Mouse (Mus musculus) myocyte (in vitro differentiated cells): ENCODE results near the gene Abhd17a.

ENCODE experiments used
- CEBPB ChIP-seq: IDR thresholded peaks from 2 replicates; pipeline ENCODE4 v1.6.1; 2011; ENCODE audit warnings: mild to moderate bottlenecking, moderate library complexity; ENCODE audit not compliant: poor library complexity, insufficient read depth, severe bottlenecking
- E2F4 ChIP-seq: IDR thresholded peaks from one replicate; pipeline ENCODE4 v1.6.1; 2011; ENCODE audit warnings: mild to moderate bottlenecking, control low read depth, moderate library complexity; ENCODE audit not compliant: insufficient read depth
- MAX ChIP-seq: IDR thresholded peaks from one replicate; pipeline ENCODE4 v1.6.1; 2011; ENCODE audit warnings: low read depth, mild to moderate bottlenecking, control low read depth
- POLR2A ChIP-seq: IDR thresholded peaks from one replicate; pipeline ENCODE4 v1.6.1; 2011; ENCODE audit warnings: low read depth, mild to moderate bottlenecking, control low read depth, moderate library complexity; ENCODE audit not compliant: insufficient read length
- POLR2AphosphoS2 ChIP-seq: IDR thresholded peaks from one replicate; pipeline ENCODE4 v1.6.1; 2011; ENCODE audit warnings: low read depth, control low read depth; ENCODE audit not compliant: insufficient read length
- SRF ChIP-seq: IDR thresholded peaks from one replicate; pipeline ENCODE4 v1.6.1; 2011; ENCODE audit warnings: low read depth; ENCODE audit not compliant: control insufficient read depth, insufficient read length
- TCF12 ChIP-seq: IDR thresholded peaks from one replicate; pipeline ENCODE4 v1.6.1; 2011; ENCODE audit warnings: mild to moderate bottlenecking, control low read depth; ENCODE audit not compliant: poor library complexity, insufficient read depth, severe bottlenecking
- USF1 ChIP-seq: IDR thresholded peaks from one replicate; pipeline ENCODE4 v1.6.1; 2011; ENCODE audit warnings: low read depth, mild to moderate bottlenecking, control low read depth, moderate library complexity

DNA sequence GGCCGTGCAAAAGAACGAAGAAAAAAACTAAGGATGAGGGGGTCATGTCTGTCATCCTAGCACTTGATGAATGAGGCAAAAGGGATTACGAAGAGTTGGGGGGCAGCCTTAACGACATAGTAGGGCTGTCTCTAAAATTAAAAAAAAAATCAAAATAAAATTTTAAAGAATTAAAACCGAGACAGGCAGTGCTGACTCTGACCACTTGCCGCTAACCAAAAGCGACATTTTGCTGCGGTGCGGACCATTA lies 31.5 kb upstream of the Abhd17a start:
- TF ChIP-seq POLR2AphosphoS2 (no peak), USF1 (no peak), MAX (no peak), E2F4 (no peak), POLR2A (no peak), CEBPB (no peak), SRF (no peak), TCF12 (no peak)
